In genomic region chr7:80260625-80261371, GRCm38 (mm10) we compare ENCODE assay signal across 8 mouse cellular contexts. TPM values are rescaled to one million over a fixed set of nuclear protein-coding genes. Genes with fewer than 3 reads are reported as not detected.
A peak's percentile ranks its signal among the peaks of the same experiment; 100 is the strongest.
DNase-seq lines count a peak whose midpoint lies in the region; ATAC-seq and TF ChIP-seq lines count a peak whose summit lies in the region.

TSS of gene Ngrn (plus strand) at chr7:80261215.

- peak; percentile 89 for TF ChIP-seq POLR2A in cerebellum, adult 2 months (IDR thresholded peaks at IDR 0.05; ENCODE audit: borderline replicate concordance, insufficient read depth, low read length)
- peak; percentile 94 for TF ChIP-seq POLR2A in lung, adult 2 months (IDR thresholded peaks at IDR 0.05; ENCODE audit: borderline replicate concordance, extremely low read depth, low read depth, low read length)

- H3K4me1 ChIP-seq in cerebellum, adult 2 months (ENCODE audit: control insufficient read depth, insufficient read depth, low read length): no peaks in the 10 kb centered on the region
- peaks cover 7% of the 10 kb centered on the region for H3K4me1 ChIP-seq in forebrain, postnatal 0 days (ENCODE audit: insufficient read depth)
- peaks cover 5% of the 10 kb centered on the region; the same call in 1 of the 2 replicates for H3K4me1 ChIP-seq in lung, adult 2 months (ENCODE audit: control insufficient read depth, insufficient read depth, low read length)
- H3K4me1 ChIP-seq in neural tube, embryonic 15.5 days: peaks cover 21% of the 10 kb centered on the region

- H3K4me2 ChIP-seq in forebrain, postnatal 0 days (ENCODE audit: low read depth): peak within 1 kb of the TSS; percentile 76
- H3K4me2 ChIP-seq in neural tube, embryonic 15.5 days: peak within 1 kb of the TSS; percentile 89

- intact Hi-C loops in heart, postnatal 36 days (cut with DNase I): loop anchor here (10.0 kb wide), 1 partner anchor 326 kb away; the partner anchor contains the start of gene Arpin

- no peak for TF ChIP-seq CTCF in cerebellum, adult 2 months (IDR thresholded peaks at IDR 0.05; ENCODE audit: borderline replicate concordance, insufficient read depth, low read depth, low read length)
- peak; percentile 56 for TF ChIP-seq CTCF in forebrain, postnatal 0 days (IDR thresholded peaks at IDR 0.05; ENCODE audit: low read depth)
- 0 out of 2 replicates have a peak, but pooled peaks have one; percentile 24 for TF ChIP-seq CTCF in layer of hippocampus, adult 2 months (conservative IDR thresholded peaks at IDR 0.05)
- no peak for TF ChIP-seq CTCF in lung, adult 2 months (IDR thresholded peaks at IDR 0.05; ENCODE audit: insufficient read depth, low read length)

- H3K36me3 ChIP-seq in forebrain, postnatal 0 days (ENCODE audit: insufficient read depth): peaks cover 19% of the 10 kb centered on the region
- peaks cover 21% of the 10 kb centered on the region for H3K36me3 ChIP-seq in neural tube, embryonic 15.5 days

- H3K27ac ChIP-seq in cerebellum, adult 2 months (ENCODE audit: insufficient read depth, low read length): peak within 1 kb of the TSS; percentile 29
- peak within 1 kb of the TSS; percentile 82 for H3K27ac ChIP-seq in forebrain, postnatal 0 days (ENCODE audit: low read depth, low read length)
- peak within 1 kb of the TSS; percentile 86 for H3K27ac ChIP-seq in layer of hippocampus, adult 2 months
- peak within 1 kb of the TSS; percentile 81 for H3K27ac ChIP-seq in neural tube, embryonic 15.5 days (replicated peaks)

- peak within 1 kb of the TSS; percentile 78 for H3K9ac ChIP-seq in forebrain, postnatal 0 days
- peak within 1 kb of the TSS; percentile 89 for H3K9ac ChIP-seq in neural tube, embryonic 15.5 days (replicated peaks)

- DNase-seq in MEL-GATA-1-ER (ENCODE audit: extremely low read depth, low read depth): peak; percentile 73
- peak; percentile 85 to 86 for DNase-seq in cerebellum, adult 2 months
- DNase-seq in forebrain, postnatal 0 days: peak; percentile 91
- DNase-seq in heart, postnatal 36 days: peak; percentile 85 to 86
- peak; percentile 85 to 87 for DNase-seq in layer of hippocampus, adult 2 months (ENCODE audit: low spot score in 2 of 2)
- DNase-seq in lung, adult 2 months: peak; percentile 81
- peak; percentile 89 for DNase-seq in testis, postnatal 14 days (ENCODE audit: low spot score)

- ATAC-seq in forebrain, postnatal 0 days: peak; percentile 97
- ATAC-seq in neural tube, embryonic 15.5 days (ENCODE audit: low FRiP score): peak; percentile 89

- peak within 1 kb of the TSS; percentile 86 for H3K4me3 ChIP-seq in cerebellum, adult 2 months (replicated peaks; ENCODE audit: insufficient read depth, low read depth, low read length)
- H3K4me3 ChIP-seq in forebrain, postnatal 0 days (ENCODE audit: low read depth, low read length): peak within 1 kb of the TSS; percentile 67
- H3K4me3 ChIP-seq in layer of hippocampus, adult 2 months: peak within 1 kb of the TSS; percentile 83
- H3K4me3 ChIP-seq in lung, adult 2 months (replicated peaks; ENCODE audit: extremely low read depth, low read depth, low read length): peak within 1 kb of the TSS; percentile 91
- H3K4me3 ChIP-seq in neural tube, embryonic 15.5 days (replicated peaks): peak within 1 kb of the TSS; percentile 95

- H3K9me3 ChIP-seq in forebrain, postnatal 0 days (ENCODE audit: low read length): no peaks in the 10 kb centered on the region
- no peaks in the 10 kb centered on the region for H3K9me3 ChIP-seq in neural tube, embryonic 15.5 days (replicated peaks)

- WGBS in cerebellum, adult 2 months: 27% methylated on average over 40 of the region's 40 CpGs
- WGBS in forebrain, postnatal 0 days: 27% methylated on average over 40 of the region's 40 CpGs
- WGBS in lung, adult 2 months: 26% methylated on average over 40 of the region's 40 CpGs
- 26% methylated on average over 40 of the region's 40 CpGs for WGBS in neural tube, embryonic 15.5 days

- H3K27me3 ChIP-seq in cerebellum, adult 2 months (ENCODE audit: control insufficient read depth, insufficient read depth, low read length): no peaks in the 10 kb centered on the region
- H3K27me3 ChIP-seq in forebrain, postnatal 0 days (ENCODE audit: insufficient read depth, low read length): peaks cover 19% of the 10 kb centered on the region
- H3K27me3 ChIP-seq in neural tube, embryonic 15.5 days (replicated peaks): peaks cover 33% of the 10 kb centered on the region

RNA-seq across cellular contexts. Expression of gene Ngrn, which starts in this region (rescaled TPM):
- 67.1 and 70.8 TPM in 2 replicates for polyA plus RNA-seq in cerebellum, adult 2 months (2012; rRNA removed)
- total RNA-seq in forebrain, postnatal 0 days (2014; rRNA removed): 67.2 and 74.9 TPM in 2 replicates
- 71.4 and 72.0 TPM in 2 replicates for polyA plus RNA-seq in forebrain, postnatal 0 days (2015; fragmentation: Nextera tagmentation; extraction: Ambion mirVana)
- total RNA-seq in heart, postnatal 36 days (2021): 10 to 100 TPM; 26.7 to 29.0 TPM
- 10 to 100 TPM; 38.5 to 42.2 TPM for total RNA-seq in layer of hippocampus, adult 2 months (2021)
- 21.0 and 26.2 TPM in 2 replicates for polyA plus RNA-seq in lung, adult 2 months (2012; rRNA removed)
- 65.6 and 68.2 TPM in 2 replicates for polyA plus RNA-seq in neural tube, embryonic 15.5 days (2015; fragmentation: Nextera tagmentation; extraction: Ambion mirVana)

Comparison
In these comparisons a context has a peak if more than half of its experiments do, and no peak if none do; other contexts are left out.
1. Peak in every context shown above with its lines: DNase-seq, ATAC-seq, H3K4me3 ChIP-seq and H3K27ac ChIP-seq.
2. H3K27ac ChIP-seq: peak in every context shown above with its lines; median percentile 86 in layer of hippocampus, adult 2 months; 82 in forebrain, postnatal 0 days; 81 in neural tube, embryonic 15.5 days; 29 in cerebellum, adult 2 months.
3. CTCF ChIP-seq: peak in forebrain, postnatal 0 days (single experiment) and layer of hippocampus, adult 2 months (single experiment); none in cerebellum, adult 2 months (single experiment) and lung, adult 2 months (single experiment).